8 mouse cellular contexts compared by ENCODE assay signal in genomic region chr7:114118180-114118579, GRCm38 (mm10). TPM values are rescaled to one million over a fixed set of nuclear protein-coding genes. Genes with fewer than 3 reads are reported as not detected.
A peak's percentile ranks its signal among the peaks of the same experiment; 100 is the strongest.
DNase-seq lines count a peak whose midpoint lies in the region; ATAC-seq lines count a peak whose summit lies in the region.

No protein-coding gene starts in this region.

- no peaks in the 10 kb centered on the region for H3K27me3 ChIP-seq in neural tube, embryonic 12.5 days (replicated peaks)
- H3K27me3 ChIP-seq in hindbrain, embryonic 15.5 days: no peaks in the 10 kb centered on the region
- no peaks in the 10 kb centered on the region for H3K27me3 ChIP-seq in limb, embryonic 13.5 days
- H3K27me3 ChIP-seq in stomach, embryonic 16.5 days (ENCODE audit: control insufficient read depth, insufficient read depth, low read length): no peaks in the 10 kb centered on the region

- peak overlapping the region; percentile 91 for H3K4me2 ChIP-seq in neural tube, embryonic 12.5 days (replicated peaks)
- peak overlapping the region; percentile 88 for H3K4me2 ChIP-seq in hindbrain, embryonic 15.5 days
- H3K4me2 ChIP-seq in limb, embryonic 13.5 days (replicated peaks): peak overlapping the region; percentile 79
- H3K4me2 ChIP-seq in stomach, embryonic 16.5 days (ENCODE audit: low read depth, low read length): peak overlapping the region; percentile 85

- no peak overlapping the region for H3K27ac ChIP-seq in neural tube, embryonic 12.5 days
- peak overlapping the region; percentile 92; the same call in 1 of the 2 replicates for H3K27ac ChIP-seq in hindbrain, embryonic 15.5 days (replicated peaks)
- no peak overlapping the region for H3K27ac ChIP-seq in limb, embryonic 13.5 days
- H3K27ac ChIP-seq in stomach, embryonic 16.5 days (ENCODE audit: low read length): no peak overlapping the region

- peak; percentile 11; the same call in 1 of the 2 replicates for ATAC-seq in neural tube, embryonic 12.5 days (ENCODE audit: low FRiP score, low read depth)
- ATAC-seq in hindbrain, embryonic 15.5 days (ENCODE audit: low FRiP score, low read depth): no peak
- ATAC-seq in limb, embryonic 13.5 days (ENCODE audit: low FRiP score, low read depth): no peak
- no peak for ATAC-seq in stomach, embryonic 16.5 days (ENCODE audit: insufficient read depth, low FRiP score)

- H3K4me3 ChIP-seq in neural tube, embryonic 12.5 days: no peak overlapping the region
- peak overlapping the region; percentile 97 for H3K4me3 ChIP-seq in hindbrain, embryonic 15.5 days
- peak overlapping the region; percentile 84 for H3K4me3 ChIP-seq in limb, embryonic 13.5 days
- H3K4me3 ChIP-seq in stomach, embryonic 16.5 days (replicated peaks; ENCODE audit: low read length): peak overlapping the region; percentile 86

- no peak for DNase-seq in neural tube, embryonic 10.5 days (ENCODE audit: extremely low spot score, low spot score)
- DNase-seq in cerebellum, postnatal 25 days: no peak
- no peak for DNase-seq in adrenal gland, postnatal 4 days (ENCODE audit: low spot score in 2 of 2)
- no peak for DNase-seq in ovary, postnatal 10 days (ENCODE audit: low spot score)

- no peaks in the 10 kb centered on the region for H3K9me3 ChIP-seq in neural tube, embryonic 12.5 days
- no peaks in the 10 kb centered on the region for H3K9me3 ChIP-seq in hindbrain, embryonic 15.5 days
- no peaks in the 10 kb centered on the region for H3K9me3 ChIP-seq in limb, embryonic 13.5 days
- no peaks in the 10 kb centered on the region for H3K9me3 ChIP-seq in stomach, embryonic 16.5 days (replicated peaks; ENCODE audit: control insufficient read depth, low read length)

- 0 out of 2 replicates have a peak, but pooled peaks cover 14% of the 10 kb centered on the region for H3K4me1 ChIP-seq in neural tube, embryonic 12.5 days
- peaks cover 16% of the 10 kb centered on the region for H3K4me1 ChIP-seq in hindbrain, embryonic 15.5 days (replicated peaks)
- peaks cover 18% of the 10 kb centered on the region for H3K4me1 ChIP-seq in limb, embryonic 13.5 days
- H3K4me1 ChIP-seq in stomach, embryonic 16.5 days (ENCODE audit: control insufficient read depth, insufficient read depth, low read length): peaks cover 9% of the 10 kb centered on the region

- WGBS in neural tube, embryonic 12.5 days: 42% methylated on average over 7 of the region's 7 CpGs
- WGBS in hindbrain, embryonic 15.5 days: 38% methylated on average over 7 of the region's 7 CpGs
- WGBS in limb, embryonic 13.5 days: 39% methylated on average over 7 of the region's 7 CpGs
- 42% methylated on average over 7 of the region's 7 CpGs for WGBS in stomach, embryonic 16.5 days

- no peak overlapping the region for H3K9ac ChIP-seq in neural tube, embryonic 12.5 days
- no peak overlapping the region for H3K9ac ChIP-seq in hindbrain, embryonic 15.5 days
- no peak overlapping the region for H3K9ac ChIP-seq in limb, embryonic 13.5 days
- no peak overlapping the region for H3K9ac ChIP-seq in stomach, embryonic 16.5 days (ENCODE audit: low read length)

- H3K36me3 ChIP-seq in neural tube, embryonic 12.5 days: no peaks in the 10 kb centered on the region
- H3K36me3 ChIP-seq in hindbrain, embryonic 15.5 days: no peaks in the 10 kb centered on the region
- H3K36me3 ChIP-seq in limb, embryonic 13.5 days: no peaks in the 10 kb centered on the region
- no peaks in the 10 kb centered on the region for H3K36me3 ChIP-seq in stomach, embryonic 16.5 days (ENCODE audit: control insufficient read depth, insufficient read depth, low read length)

RNA-seq across cellular contexts. Expression of gene Rras2, which starts 0.6 kb away (rescaled TPM):
- 20.6 and 20.7 TPM in 2 replicates for polyA plus RNA-seq in neural tube, embryonic 12.5 days (2016; fragmentation: Nextera tagmentation; extraction: Ambion mirVana)
- polyA plus RNA-seq in hindbrain, embryonic 15.5 days (2015; fragmentation: Nextera tagmentation; extraction: Ambion mirVana): 18.6 and 19.3 TPM in 2 replicates
- 21.8 and 22.2 TPM in 2 replicates for polyA plus RNA-seq in limb, embryonic 13.5 days (2015; fragmentation: Nextera tagmentation; extraction: Ambion mirVana)
- 19.5 and 22.9 TPM in 2 replicates for polyA plus RNA-seq in stomach, embryonic 16.5 days (2015; fragmentation: Nextera tagmentation; extraction: Ambion mirVana)
- 10 to 100 TPM; 33.5 to 34.8 TPM for total RNA-seq in adrenal gland, postnatal 4 days (2021)
